Mouse (Mus musculus) Muller cell, postnatal 12 days (primary cell): ENCODE results near the gene Cacfd1.
A peak's percentile ranks its signal among the peaks of the same experiment; 100 is the strongest.

Experiments
- DNase-seq: peaks from one replicate; pipeline ENCODE4 v3.0.0-alpha.2; 2015; ENCODE audit errors: inconsistent ontology term

Gene Cacfd1

GRCm38 (mm10) chr2:27026857-27027617, 17.3 kb downstream of the Cacfd1 start:
- DNase-seq = no peak

DNA sequence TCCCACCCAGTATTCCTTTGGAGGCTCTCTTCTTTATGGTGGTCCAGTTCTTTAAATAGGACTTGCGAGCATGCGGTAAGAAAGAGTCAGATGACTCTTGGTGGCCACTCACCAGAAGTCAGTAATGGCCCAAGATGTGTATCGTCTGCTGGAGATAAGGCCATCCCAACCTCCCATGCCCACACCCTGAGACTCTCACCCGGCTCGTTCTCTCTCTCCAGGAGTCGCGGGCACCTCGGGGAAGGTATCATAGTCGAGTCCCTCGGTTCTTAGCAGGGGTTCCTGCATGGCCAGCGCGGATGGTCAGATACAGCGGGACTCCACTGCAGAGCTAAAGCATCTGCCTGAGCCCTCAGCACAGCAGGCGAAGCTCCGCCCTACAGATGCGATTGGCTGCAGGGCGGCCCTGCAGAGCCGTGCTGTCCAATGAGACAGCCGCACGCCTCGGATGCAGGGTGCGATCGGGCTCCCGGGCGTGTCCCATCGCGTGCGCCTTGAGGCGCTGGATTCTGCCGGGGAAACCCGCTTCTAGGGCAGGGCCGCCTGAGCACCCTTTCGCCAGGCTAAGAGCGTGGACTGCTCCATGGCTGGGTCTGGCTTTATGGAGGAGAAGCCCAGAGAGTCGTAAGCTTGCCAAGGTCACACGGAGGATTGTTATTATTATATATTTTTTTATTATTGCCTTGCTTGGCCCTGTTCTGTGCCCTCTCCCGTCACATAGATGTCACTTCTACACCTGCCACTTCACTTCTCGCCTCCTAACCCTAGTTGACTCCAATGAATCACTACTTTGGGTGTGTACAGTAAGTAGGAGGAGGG, 18.1 kb downstream of the Cacfd1 start, which contains the start of gene Slc2a6:
Gene Slc2a6, minus strand, starts transcription at position 381 of the 819 bp plus-strand sequence.
- peak; percentile 86 for DNase-seq

DNA sequence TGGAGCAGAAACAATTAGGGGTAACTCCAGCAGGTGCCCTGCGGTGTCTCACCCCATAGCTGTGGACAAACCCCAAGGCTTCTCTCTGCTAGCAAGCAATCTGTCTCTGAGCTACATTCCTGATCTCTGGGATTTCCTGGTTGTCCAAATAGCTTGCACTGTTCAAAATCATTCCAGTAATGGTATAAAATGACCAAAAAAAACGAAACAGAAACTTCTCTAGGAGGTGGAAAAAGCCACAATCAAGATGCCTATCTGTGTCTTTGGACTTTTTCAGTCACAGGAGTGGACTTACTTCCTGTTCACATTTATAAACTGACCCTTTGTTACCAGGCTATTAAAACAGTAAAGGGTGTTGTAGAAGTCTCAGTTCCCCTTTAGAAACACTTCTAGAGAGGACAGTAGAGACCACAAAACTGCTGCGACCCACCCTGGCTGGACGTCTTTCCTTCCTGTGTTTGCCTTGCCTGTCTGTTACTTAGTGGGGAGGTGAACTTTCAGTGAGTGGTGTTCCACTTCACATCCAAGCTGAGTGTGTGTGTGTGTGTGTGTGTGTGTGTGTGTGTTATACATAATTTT, 18.8 kb downstream of the Cacfd1 start:
- no peak for DNase-seq

- no peak for DNase-seq
Measured at GRCm38 (mm10) chr2:27032361-27032760, 22.6 kb downstream of the Cacfd1 start.

DNA sequence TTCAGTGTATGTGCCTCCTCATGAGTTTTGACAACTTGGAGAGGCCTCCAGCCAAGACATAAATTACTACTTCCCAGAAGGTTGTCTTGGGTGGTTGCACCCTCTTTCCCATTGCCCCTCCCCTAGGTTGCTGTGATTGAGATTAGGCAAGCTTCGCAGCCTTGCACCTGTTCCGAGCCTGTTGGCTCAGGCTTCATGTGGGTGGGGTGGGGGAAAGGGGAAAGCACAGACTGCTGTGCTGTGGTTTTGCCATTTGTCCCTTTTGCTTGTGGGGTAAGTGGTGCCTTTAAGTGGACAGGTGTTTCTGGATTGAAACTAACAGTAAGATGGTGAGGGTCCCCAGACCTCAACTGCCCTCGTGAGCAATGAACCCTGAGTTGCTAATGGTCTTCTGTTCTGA, 26.3 kb downstream of the Cacfd1 start:
- no peak for DNase-seq

- no peak for DNase-seq
Measured at GRCm38 (mm10) chr2:27037008-27037407, 27.3 kb downstream of the Cacfd1 start.

DNA sequence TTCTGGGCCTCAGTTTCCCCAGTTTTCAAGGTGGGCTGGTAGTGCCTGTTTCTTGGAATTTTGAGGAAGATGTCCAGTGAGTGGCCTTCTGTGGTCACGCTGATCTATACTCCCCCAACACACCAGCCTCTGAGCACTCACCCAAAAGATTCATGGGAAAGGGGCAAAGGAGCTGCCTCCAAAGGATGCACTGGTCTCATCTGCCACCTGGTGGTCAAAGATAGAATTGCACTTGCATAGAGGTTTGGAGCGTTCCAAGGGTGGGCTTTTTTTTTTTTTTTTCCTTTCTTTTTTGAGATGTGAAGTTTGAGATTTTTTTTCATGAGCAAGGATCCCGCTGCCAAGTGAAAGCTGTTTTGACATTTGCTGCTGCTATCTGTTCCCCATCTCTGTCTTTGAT, 28.9 kb downstream of the Cacfd1 start:
- peak; percentile 63 for DNase-seq

DNA sequence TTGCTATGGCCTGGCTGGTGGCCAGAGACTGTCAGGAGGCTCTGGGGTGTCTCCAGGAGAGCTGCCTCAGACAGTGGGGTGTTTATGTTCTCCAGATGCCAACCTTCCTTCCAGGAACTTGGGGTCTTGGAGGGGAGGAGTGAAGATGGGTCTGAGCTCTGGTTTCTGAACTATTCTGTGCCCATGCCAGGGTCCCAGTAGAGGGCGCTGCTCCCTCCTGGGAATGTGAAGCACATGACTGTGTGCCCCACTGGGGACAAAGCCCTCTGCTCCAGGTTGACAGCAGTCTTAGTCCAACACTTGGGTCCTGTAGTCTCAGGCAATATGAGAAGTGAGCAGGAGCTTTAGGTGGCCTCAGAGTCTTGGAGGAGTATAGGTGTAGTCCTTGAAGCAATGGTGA, 29.6 kb downstream of the Cacfd1 start:
- DNase-seq = no peak

DNA sequence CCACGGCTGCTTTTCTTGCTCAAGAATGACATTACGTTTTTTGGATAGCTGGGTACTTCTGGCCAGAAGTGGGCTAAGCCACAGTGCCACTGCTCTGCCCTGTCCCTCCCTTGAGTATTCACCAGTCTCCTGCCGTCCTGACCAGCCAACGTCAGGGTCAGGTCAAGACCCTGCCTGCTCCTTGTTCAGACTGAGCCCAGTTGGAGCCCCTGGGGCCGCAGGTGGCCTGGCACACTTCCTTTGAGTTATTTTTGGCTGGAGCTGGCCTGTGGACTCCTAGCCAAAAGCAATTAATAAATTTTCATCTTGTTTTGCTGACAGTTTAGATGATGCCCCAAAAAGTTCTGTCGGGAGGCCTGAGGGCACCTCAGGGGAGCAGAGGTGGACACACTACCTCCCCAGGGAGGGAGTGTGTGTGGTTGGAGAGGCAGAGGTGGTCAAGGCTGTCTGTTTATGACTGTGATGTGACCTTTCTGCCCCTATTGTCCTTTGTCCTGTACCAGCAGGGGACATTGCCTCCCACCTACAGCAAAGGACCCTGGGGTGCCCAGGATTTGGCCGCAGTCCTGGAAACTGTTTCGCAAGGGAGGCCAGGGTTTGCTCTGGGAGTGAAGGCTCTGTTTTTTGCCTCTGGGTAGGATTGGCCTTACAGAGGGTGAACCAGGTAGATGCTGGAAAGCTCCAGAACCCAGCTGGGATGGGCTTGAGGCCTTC, 32.6 kb downstream of the Cacfd1 start:
- peak; percentile 61 for DNase-seq

GRCm38 (mm10) chr2:27043461-27043860, 33.7 kb downstream of the Cacfd1 start:
- peak; percentile 56 for DNase-seq

- no peak for DNase-seq
Measured at GRCm38 (mm10) chr2:27044166-27044565, 34.4 kb downstream of the Cacfd1 start.

DNA sequence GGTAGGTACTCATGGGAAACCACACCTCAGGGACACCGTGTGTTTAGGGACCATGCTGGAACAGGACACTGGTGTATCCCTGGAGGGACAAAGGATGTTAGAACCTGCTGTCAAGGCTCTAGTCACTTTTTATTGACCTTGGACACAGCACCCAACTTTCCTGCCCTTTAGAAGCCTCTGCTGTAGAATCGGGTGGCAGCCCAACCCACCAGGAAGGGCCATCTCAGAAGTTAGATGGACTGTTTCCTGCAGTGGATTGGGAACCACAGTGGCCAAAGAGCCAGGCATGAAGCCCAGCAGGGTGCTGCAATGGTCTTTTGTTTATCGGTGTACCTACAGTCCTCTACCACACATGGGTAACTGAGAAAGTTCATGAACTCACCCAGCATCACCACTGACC, 34.9 kb downstream of the Cacfd1 start:
- no peak for DNase-seq

GRCm38 (mm10) chr2:27045979-27046770, 36.4 kb downstream of the Cacfd1 start:
- no peak for DNase-seq

GRCm38 (mm10) chr2:27049408-27049807, 39.7 kb downstream of the Cacfd1 start:
- DNase-seq = no peak

DNA sequence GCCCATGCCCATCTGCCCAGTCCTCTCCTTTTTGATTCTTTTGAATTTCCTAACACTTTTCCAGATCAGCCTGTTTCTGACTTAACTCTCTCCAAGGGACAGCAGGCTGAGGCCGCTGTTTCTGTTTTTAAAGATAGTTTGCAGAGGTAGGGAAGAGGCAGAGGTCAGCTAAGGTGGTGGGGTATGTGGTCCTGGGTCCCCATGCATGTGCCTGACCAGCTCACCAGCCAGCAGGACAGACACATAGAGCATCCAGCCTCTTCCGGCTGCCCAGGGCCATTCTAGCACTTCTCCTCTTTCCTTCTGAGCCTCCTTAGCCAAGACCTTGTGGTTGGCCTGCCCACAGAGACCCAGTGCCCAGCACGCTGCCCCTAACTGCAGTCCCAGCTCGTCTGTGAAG, 48.5 kb downstream of the Cacfd1 start:
- DNase-seq = no peak

- no peak for DNase-seq
Measured at GRCm38 (mm10) chr2:27058751-27059150, 49.0 kb downstream of the Cacfd1 start.

GRCm38 (mm10) chr2:27059187-27059586, 49.5 kb downstream of the Cacfd1 start:
- DNase-seq = no peak

DNA sequence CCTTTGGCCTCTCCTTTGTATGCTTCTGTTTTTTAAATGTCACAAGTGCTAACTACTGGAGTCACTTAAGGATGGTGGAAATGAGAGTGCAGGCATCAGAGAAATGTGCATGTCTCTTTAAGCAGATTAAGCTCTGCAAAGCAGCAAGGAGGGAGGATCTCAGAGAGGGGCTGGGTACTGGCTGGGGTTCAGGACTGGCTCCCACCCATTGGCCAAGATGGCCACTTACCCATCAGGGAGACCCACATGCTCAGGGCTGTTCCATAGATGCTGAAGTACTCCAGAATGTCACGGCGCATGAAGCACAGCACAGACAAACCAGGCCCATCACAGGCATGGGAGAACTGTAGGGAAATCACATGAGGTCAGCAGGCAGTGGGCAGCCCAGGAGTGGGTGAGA, 57.4 kb downstream of the Cacfd1 start:
- no peak for DNase-seq

DNA sequence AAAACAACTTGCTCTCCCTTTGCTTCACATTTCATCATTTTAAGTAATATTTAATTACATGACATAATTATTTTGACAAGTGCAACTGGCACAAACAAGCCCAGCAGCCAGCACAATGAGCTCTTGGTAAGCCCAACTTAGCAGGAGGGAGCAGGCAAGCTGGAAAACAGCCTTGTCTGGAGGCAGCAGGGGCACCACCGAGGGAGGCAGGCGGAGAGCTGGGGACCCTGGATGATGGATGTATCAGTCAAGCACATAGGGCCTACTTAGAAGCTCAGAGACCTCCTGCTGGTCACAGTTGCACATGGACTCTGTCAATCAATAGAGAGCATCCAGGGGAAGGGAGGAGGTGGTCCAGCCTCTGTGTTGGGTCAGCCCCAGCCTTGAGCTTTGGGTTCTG, 58.3 kb downstream of the Cacfd1 start:
- DNase-seq = no peak

DNA sequence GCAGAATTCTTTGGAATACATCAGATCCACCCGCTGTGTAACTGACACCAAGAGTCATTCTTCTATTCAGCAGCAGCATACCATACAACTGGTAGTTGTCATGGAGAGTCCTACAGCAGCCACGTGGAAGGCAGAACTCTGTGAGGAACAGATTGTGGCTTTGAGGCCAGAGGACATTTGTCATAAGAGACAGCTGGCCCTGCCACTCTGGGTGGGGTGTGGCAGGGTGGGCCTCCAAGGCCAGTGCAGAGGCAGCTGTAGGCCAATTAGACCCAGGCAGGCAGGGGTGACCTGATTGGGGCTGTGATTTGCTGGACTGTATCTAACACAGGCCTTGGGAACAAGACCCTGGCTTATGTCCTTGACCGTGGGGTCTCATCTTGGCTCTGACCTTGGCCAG, 59.9 kb downstream of the Cacfd1 start:
- no peak for DNase-seq

- DNase-seq = no peak
Measured at GRCm38 (mm10) chr2:27070247-27070813, 60.6 kb downstream of the Cacfd1 start.
